Mouse (Mus musculus): ENCODE results near the gene Cpa5.
A peak's percentile ranks its signal among the peaks of the same experiment; 100 is the strongest.

Gene Cpa5

GRCm38 (mm10) chr6:30644462-30644861 lies 33.7 kb downstream of the Cpa5 start:
- DNase-seq (ENCODE audit: low spot score in 2 of 2), result no peak

GRCm38 (mm10) chr6:30645379-30645778 lies 34.6 kb downstream of the Cpa5 start:
- no peak for DNase-seq (ENCODE audit: low spot score in 2 of 2)

GRCm38 (mm10) chr6:30649651-30650296 lies 39.0 kb downstream of the Cpa5 start:
- DNase-seq (ENCODE audit: low spot score in 2 of 2), result no peak

GRCm38 (mm10) chr6:30652425-30653188 lies 41.8 kb downstream of the Cpa5 start:
- DNase-seq (ENCODE audit: low spot score in 2 of 2), result no peak

- DNase-seq (ENCODE audit: low spot score in 2 of 2), result no peak
Observed at GRCm38 (mm10) chr6:30653518-30653917, 42.7 kb downstream of the Cpa5 start.

GRCm38 (mm10) chr6:30654402-30654859 lies 43.6 kb downstream of the Cpa5 start:
- DNase-seq (ENCODE audit: low spot score in 2 of 2), result no peak

- no peak for DNase-seq (ENCODE audit: low spot score in 2 of 2)
Observed at GRCm38 (mm10) chr6:30654932-30655331, 44.1 kb downstream of the Cpa5 start.

- no peak for DNase-seq (ENCODE audit: low spot score in 2 of 2)
Observed at GRCm38 (mm10) chr6:30657279-30657678, 46.5 kb downstream of the Cpa5 start.

- DNase-seq (ENCODE audit: low spot score in 2 of 2), result no peak
Observed at GRCm38 (mm10) chr6:30658619-30659018, 47.8 kb downstream of the Cpa5 start.

GRCm38 (mm10) chr6:30664776-30665175 lies 54.0 kb downstream of the Cpa5 start:
- no peak for DNase-seq (ENCODE audit: low spot score in 2 of 2)

- no peak for DNase-seq (ENCODE audit: low spot score in 2 of 2)
Observed at GRCm38 (mm10) chr6:30665296-30665695, 54.5 kb downstream of the Cpa5 start.

GRCm38 (mm10) chr6:30666043-30666442 lies 55.2 kb downstream of the Cpa5 start:
- no peak for DNase-seq (ENCODE audit: low spot score in 2 of 2)

GRCm38 (mm10) chr6:30667585-30667984 lies 56.8 kb downstream of the Cpa5 start:
- no peak for DNase-seq (ENCODE audit: low spot score in 2 of 2)

- no peak for DNase-seq (ENCODE audit: low spot score in 2 of 2)
Observed at GRCm38 (mm10) chr6:30671696-30672095, 60.9 kb downstream of the Cpa5 start.

- no peak for DNase-seq (ENCODE audit: low spot score in 2 of 2)
Observed at GRCm38 (mm10) chr6:30673764-30674561, 63.2 kb downstream of the Cpa5 start.

- no peak for DNase-seq (ENCODE audit: low spot score in 2 of 2)
Observed at GRCm38 (mm10) chr6:30674714-30675280, 64.0 kb downstream of the Cpa5 start.

GRCm38 (mm10) chr6:30675281-30675771 lies 64.5 kb downstream of the Cpa5 start:
- no peak for DNase-seq (ENCODE audit: low spot score in 2 of 2)

GRCm38 (mm10) chr6:30676506-30676905 lies 65.7 kb downstream of the Cpa5 start:
- DNase-seq (ENCODE audit: low spot score in 2 of 2), result peak in 1 of 2 experiments; percentile 52

GRCm38 (mm10) chr6:30677591-30677990 lies 66.8 kb downstream of the Cpa5 start:
- no peak for DNase-seq (ENCODE audit: low spot score in 2 of 2)

- no peak for DNase-seq (ENCODE audit: low spot score in 2 of 2)
Observed at GRCm38 (mm10) chr6:30678482-30678881, 67.7 kb downstream of the Cpa5 start.

- DNase-seq (ENCODE audit: low spot score in 2 of 2), result no peak
Observed at GRCm38 (mm10) chr6:30679567-30679966, 68.8 kb downstream of the Cpa5 start.

- DNase-seq (ENCODE audit: low spot score in 2 of 2), result no peak
Observed at GRCm38 (mm10) chr6:30680442-30680841, 69.6 kb downstream of the Cpa5 start.

Data from spleen, postnatal 36 days (tissue).